Mouse (Mus musculus): Measurements from ENCODE around the gene Fam126b. TPM values are rescaled to one million over a fixed set of nuclear protein-coding genes. Genes with fewer than 3 reads are reported as not detected.

The Fam126b gene
- polyA plus RNA-seq, 1 experiment from 2014 or later = 7.2 TPM

- H3K36me3 ChIP-seq (ENCODE audit: insufficient read depth) = peaks cover 75% of the 10 kb centered on the region
- no peaks in the 10 kb centered on the region for H3K9me3 ChIP-seq (ENCODE audit: low read depth, low read length)
- no peak overlapping the region for H3K4me2 ChIP-seq
- H3K27me3 ChIP-seq (ENCODE audit: insufficient read depth, low read length) = no peaks in the 10 kb centered on the region
- no peak overlapping the region for H3K9ac ChIP-seq
- no peak for TF ChIP-seq CTCF (IDR thresholded peaks at IDR 0.05; ENCODE audit: low read depth)
- WGBS = 93% methylated on average over 8 of the region's 8 CpGs
- H3K4me1 ChIP-seq (ENCODE audit: insufficient read depth) = no peaks in the 10 kb centered on the region
- H3K4me3 ChIP-seq (ENCODE audit: low read depth, low read length) = no peak overlapping the region
- no peak overlapping the region for H3K27ac ChIP-seq (ENCODE audit: low read depth)
- ATAC-seq (ENCODE audit: insufficient read depth) (no peak), DNase-seq (no peak)
These were observed 110.5 kb downstream of the Fam126b start for GRCm38 (mm10) chr1:58475662-58476061.

Other genes with a start within 250 kb of the Fam126b start
- gene Bzw1, start 193.4 kb downstream of the Fam126b start, polyA plus RNA-seq (2014; fragmentation: Nextera tagmentation; extraction: Ambion mirVana) = 406 and 424 TPM in 2 replicates
- gene Clk1, start 162.3 kb downstream of the Fam126b start, polyA plus RNA-seq (2014; fragmentation: Nextera tagmentation; extraction: Ambion mirVana) = 175 and 179 TPM in 2 replicates
- 53.0 and 53.8 TPM in 2 replicates for gene Nif3l1, start 141.2 kb downstream of the Fam126b start, polyA plus RNA-seq (2014; fragmentation: Nextera tagmentation; extraction: Ambion mirVana)
- 51.1 and 61.5 TPM in 2 replicates for gene Ppil3, start 140.8 kb downstream of the Fam126b start, polyA plus RNA-seq (2014; fragmentation: Nextera tagmentation; extraction: Ambion mirVana)
- gene Orc2, start 81.2 kb downstream of the Fam126b start, polyA plus RNA-seq (2014; fragmentation: Nextera tagmentation; extraction: Ambion mirVana) = 38.0 and 40.8 TPM in 2 replicates
- gene Ndufb3, start 61 bp upstream of the Fam126b start, polyA plus RNA-seq (2014; fragmentation: Nextera tagmentation; extraction: Ambion mirVana) = 159 and 176 TPM in 2 replicates
- gene Als2cr12, start 109.7 kb upstream of the Fam126b start, polyA plus RNA-seq (2014; fragmentation: Nextera tagmentation; extraction: Ambion mirVana) = not detected in 2 replicates
- 35.3 and 35.9 TPM in 2 replicates for gene Cflar, start 125.2 kb upstream of the Fam126b start, polyA plus RNA-seq (2014; fragmentation: Nextera tagmentation; extraction: Ambion mirVana)
- 48.9 and 50.4 TPM in 2 replicates for gene Casp8, start 209.1 kb upstream of the Fam126b start, polyA plus RNA-seq (2014; fragmentation: Nextera tagmentation; extraction: Ambion mirVana)

All from lung, embryonic 14.5 days (tissue).